Mouse (Mus musculus) kidney, adult 2 months (tissue): ENCODE measurements around the gene Art2b.

Source experiments
- CTCF ChIP-seq: fragments of 200-500 bp; conservative IDR thresholded peaks from 2 replicates; pipeline ENCODE4 v1.5.1; 2011; ENCODE audit warnings: low read depth, mild to moderate bottlenecking, control low read depth, low read length, moderate library complexity, mixed read lengths; ENCODE audit not compliant: insufficient read depth, insufficient read length
- POLR2A ChIP-seq: fragments of 200-500 bp; IDR thresholded peaks from one replicate; pipeline ENCODE4 v1.6.1; 2011; ENCODE audit warnings: low read depth, low read length, control low read depth

- no peak for TF ChIP-seq CTCF
- TF ChIP-seq POLR2A: no peak
Measured at GRCm38 (mm10) chr7:101600406-101600805, 15.0 kb upstream of the Art2b start.
